8 mouse cellular contexts compared by ENCODE assay signal in the genomic region with DNA sequence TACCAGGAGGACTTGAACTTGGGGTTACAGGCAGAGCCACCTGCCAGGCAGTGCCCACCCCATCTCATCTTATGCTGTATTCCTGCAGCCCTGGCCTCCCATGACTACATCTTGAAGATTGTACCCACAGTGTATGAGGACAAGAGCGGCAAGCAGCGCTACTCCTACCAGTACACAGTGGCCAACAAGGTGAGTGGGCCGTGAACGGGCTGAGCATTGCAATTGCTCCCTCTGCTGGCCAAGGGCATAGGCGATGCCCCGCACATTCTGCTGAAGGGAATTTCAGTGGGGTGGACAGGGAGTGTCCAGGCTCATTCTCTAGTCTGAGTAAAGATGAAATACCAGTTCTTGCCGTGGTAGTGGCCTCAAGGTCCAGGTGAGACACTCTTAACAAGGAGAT. TPM values are rescaled to one million over a fixed set of nuclear protein-coding genes. Genes with fewer than 3 reads are reported as not detected.
DNase-seq lines count a peak whose midpoint lies in the region; ATAC-seq lines count a peak whose summit lies in the region.

No protein-coding gene starts in this region.

- no peak overlapping the region for H3K9ac ChIP-seq in kidney, embryonic 14.5 days (ENCODE audit: low read depth, low read length)

- no peaks in the 10 kb centered on the region for H3K27me3 ChIP-seq in embryonic facial prominence, embryonic 10.5 days (replicated peaks; ENCODE audit: low read depth, poor library complexity, severe bottlenecking)
- no peaks in the 10 kb centered on the region for H3K27me3 ChIP-seq in kidney, embryonic 14.5 days (ENCODE audit: control insufficient read depth, insufficient read depth, low read length)

- peaks cover 4% of the 10 kb centered on the region; the same call in 1 of the 2 replicates for H3K4me1 ChIP-seq in embryonic facial prominence, embryonic 10.5 days
- no peaks in the 10 kb centered on the region for H3K4me1 ChIP-seq in kidney, embryonic 14.5 days (ENCODE audit: control insufficient read depth, insufficient read depth, low read length)

- ATAC-seq in kidney, embryonic 14.5 days (ENCODE audit: low FRiP score, low TSS enrichment), result peak; percentile 76
- peak; percentile 79 for ATAC-seq in neutrophil, adult 5-6 weeks (ENCODE audit: extremely low read depth, insufficient number of reproducible peaks, low FRiP score, poor library complexity, severe bottlenecking)

- WGBS in embryonic facial prominence, embryonic 10.5 days, result 39% methylated on average over 7 of the region's 7 CpGs
- WGBS in kidney, embryonic 14.5 days, result 23% methylated on average over 7 of the region's 7 CpGs

- H3K4me3 ChIP-seq in embryonic facial prominence, embryonic 10.5 days, result no peak overlapping the region
- no peak overlapping the region for H3K4me3 ChIP-seq in kidney, embryonic 14.5 days (ENCODE audit: low read length)

- peaks cover 97% of the 10 kb centered on the region for H3K36me3 ChIP-seq in embryonic facial prominence, embryonic 10.5 days (replicated peaks)
- peaks cover 80% of the 10 kb centered on the region for H3K36me3 ChIP-seq in kidney, embryonic 14.5 days (ENCODE audit: control insufficient read depth, insufficient read depth, low read length)

- H3K27ac ChIP-seq in embryonic facial prominence, embryonic 10.5 days (replicated peaks), result no peak overlapping the region
- no peak overlapping the region for H3K27ac ChIP-seq in kidney, embryonic 14.5 days (ENCODE audit: low read depth, low read length)

- no peaks in the 10 kb centered on the region for H3K9me3 ChIP-seq in embryonic facial prominence, embryonic 10.5 days
- H3K9me3 ChIP-seq in kidney, embryonic 14.5 days (ENCODE audit: control insufficient read depth, low read length), result no peaks in the 10 kb centered on the region

- no peak overlapping the region for H3K4me2 ChIP-seq in kidney, embryonic 14.5 days (replicated peaks; ENCODE audit: low read depth, low read length)

- peak; percentile 61 to 73 for DNase-seq in CD8-positive naive resting alpha-beta T cell, adult 2 months (ENCODE audit: low read depth in 2 of 2, low spot score in 2 of 2)
- peak; percentile 85 for DNase-seq in adrenal gland, postnatal 25 days
- DNase-seq in embryonic facial prominence, embryonic 10.5 days (ENCODE audit: low spot score), result peak; percentile 79
- DNase-seq in heart, adult 9 months (ENCODE audit: low spot score in 2 of 2), result peak; percentile 72 to 81
- DNase-seq in lung, adult 18-20 months, result peak; percentile 80 to 87
- peak; percentile 73 for DNase-seq in thymus, postnatal 25 days

RNA-seq across cellular contexts. Expression of a gene that starts 24.4 kb away (rescaled TPM):
- 172 and 213 TPM in 2 replicates for total RNA-seq in adrenal gland, postnatal 25 days (2021)
- polyA plus RNA-seq in embryonic facial prominence, embryonic 10.5 days (2016; fragmentation: Nextera tagmentation; extraction: Ambion mirVana), result 118 and 120 TPM in 2 replicates
- 192 and 214 TPM in 2 replicates for polyA plus RNA-seq in kidney, embryonic 14.5 days (2014; fragmentation: Nextera tagmentation; extraction: Ambion mirVana)
- 252 and 266 TPM in 2 replicates for total RNA-seq in neutrophil, adult 5-6 weeks (2017)
